Mouse (Mus musculus): ENCODE measurements around the gene Vps13d. TPM values are rescaled to one million over a fixed set of nuclear protein-coding genes. Genes with fewer than 3 reads are reported as not detected.

Vps13d gene
- polyA plus RNA-seq, 1 experiment from 2014 or later = 14.7 TPM

DNA sequence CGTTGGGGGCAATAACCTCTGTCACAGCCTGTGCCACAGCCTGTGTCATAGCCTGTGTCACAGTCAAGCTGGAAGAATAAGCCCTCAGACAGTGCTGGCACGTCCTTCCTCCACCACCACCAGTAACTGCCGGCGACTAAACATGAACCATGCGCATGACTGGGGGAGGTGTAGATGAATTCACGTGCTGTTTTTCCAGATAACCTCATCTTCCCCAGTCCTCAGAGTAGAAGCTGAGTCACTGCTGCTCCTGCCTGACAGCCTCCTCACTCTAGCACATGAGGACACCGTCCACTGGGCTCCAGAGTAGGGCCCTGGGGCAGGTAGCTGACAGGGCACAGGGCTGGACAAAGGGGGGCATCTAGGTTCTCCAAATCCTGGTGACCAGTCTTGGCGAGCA lies 27.3 kb upstream of the Vps13d start:
- H3K4me2 ChIP-seq (ENCODE audit: low read length) = no peak overlapping the region
- no peaks in the 10 kb centered on the region for H3K36me3 ChIP-seq (ENCODE audit: insufficient read depth, low read length)
- ATAC-seq (replicated peaks; ENCODE audit: low FRiP score, low read depth) = no peak
- no peak overlapping the region for H3K27ac ChIP-seq
- WGBS = 65% methylated on average over 8 of the region's 8 CpGs
- no peak overlapping the region for H3K4me3 ChIP-seq (replicated peaks; ENCODE audit: low read depth, low read length)
- TF ChIP-seq CTCF (IDR thresholded peaks at IDR 0.05; ENCODE audit: low read depth) = no peak
- no peak for DNase-seq (ENCODE audit: low spot score)
- H3K9ac ChIP-seq (ENCODE audit: low read depth, low read length) = no peak overlapping the region
- H3K27me3 ChIP-seq (ENCODE audit: insufficient read depth, low read length) = no peaks in the 10 kb centered on the region
- no peaks in the 10 kb centered on the region for H3K9me3 ChIP-seq (replicated peaks; ENCODE audit: low read length)
- H3K4me1 ChIP-seq (replicated peaks; ENCODE audit: insufficient read depth, low read length) = no peaks in the 10 kb centered on the region

DNA sequence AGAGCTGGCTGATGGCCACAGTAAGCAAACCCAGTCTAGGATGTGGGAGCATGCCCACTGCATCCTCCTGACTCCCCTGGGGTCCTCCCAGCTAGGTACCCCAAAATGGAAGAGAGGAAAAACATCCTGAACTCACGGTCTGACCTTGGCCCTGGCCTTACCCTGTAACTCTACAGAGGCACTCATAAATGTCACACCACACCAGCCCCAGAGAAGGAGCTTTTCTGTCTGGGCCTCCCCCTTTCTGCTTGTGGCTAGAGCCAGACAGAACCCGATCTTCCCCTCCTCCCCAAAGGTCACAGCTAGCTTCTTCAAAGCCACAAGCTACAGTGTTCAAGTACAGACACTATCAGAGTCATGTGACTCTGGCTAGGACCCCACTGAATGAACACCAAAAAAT lies 26.6 kb upstream of the Vps13d start:
- DNase-seq (ENCODE audit: low spot score) = no peak
- TF ChIP-seq CTCF (IDR thresholded peaks at IDR 0.05; ENCODE audit: low read depth) = no peak
- 20% methylated on average over 2 of the region's 2 CpGs for WGBS
- Histone ChIP-seq H3K9me3 (replicated peaks; ENCODE audit: low read length) (no peaks in the 10 kb centered on the region), H3K9ac (ENCODE audit: low read depth, low read length) (no peak overlapping the region), H3K4me3 (replicated peaks; ENCODE audit: low read depth, low read length) (no peak overlapping the region), H3K4me2 (ENCODE audit: low read length) (no peak overlapping the region), H3K4me1 (replicated peaks; ENCODE audit: insufficient read depth, low read length) (no peaks in the 10 kb centered on the region), H3K27me3 (ENCODE audit: insufficient read depth, low read length) (no peaks in the 10 kb centered on the region), H3K36me3 (ENCODE audit: insufficient read depth, low read length) (no peaks in the 10 kb centered on the region), H3K27ac (no peak overlapping the region)
- ATAC-seq (replicated peaks; ENCODE audit: low FRiP score, low read depth) = 0 out of 2 replicates have a peak, but pooled peaks have one; percentile 30

DNA sequence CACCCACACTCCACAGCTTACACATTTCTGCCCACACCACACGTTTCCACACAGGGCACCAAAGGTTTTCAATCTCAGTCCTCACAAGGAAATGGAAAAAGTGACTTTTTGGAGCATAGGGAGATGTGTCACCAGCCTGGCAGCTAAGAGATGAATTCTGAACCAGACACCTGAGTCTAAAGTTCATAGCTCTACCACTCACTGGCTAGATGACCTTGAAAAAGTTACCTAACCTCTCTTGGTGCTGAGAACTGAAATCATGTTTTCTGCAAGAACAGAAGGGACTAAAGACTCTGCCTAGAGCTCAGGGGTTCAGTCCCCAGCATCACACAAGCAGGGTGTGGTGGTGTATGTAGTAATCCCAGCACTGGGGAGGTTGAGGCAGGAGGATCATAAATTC lies 25.2 kb upstream of the Vps13d start:
- 82% methylated on average over 1 of the region's 1 CpGs for WGBS
- DNase-seq (ENCODE audit: low spot score) (no peak), ATAC-seq (replicated peaks; ENCODE audit: low FRiP score, low read depth) (no peak)
- no peaks in the 10 kb centered on the region for H3K27me3 ChIP-seq (ENCODE audit: insufficient read depth, low read length)
- no peaks in the 10 kb centered on the region for H3K9me3 ChIP-seq (replicated peaks; ENCODE audit: low read length)
- no peak overlapping the region for H3K27ac ChIP-seq
- no peaks in the 10 kb centered on the region for H3K36me3 ChIP-seq (ENCODE audit: insufficient read depth, low read length)
- no peaks in the 10 kb centered on the region for H3K4me1 ChIP-seq (replicated peaks; ENCODE audit: insufficient read depth, low read length)
- TF ChIP-seq CTCF (IDR thresholded peaks at IDR 0.05; ENCODE audit: low read depth) = no peak
- no peak overlapping the region for H3K9ac ChIP-seq (ENCODE audit: low read depth, low read length)
- no peak overlapping the region for H3K4me2 ChIP-seq (ENCODE audit: low read length)
- no peak overlapping the region for H3K4me3 ChIP-seq (replicated peaks; ENCODE audit: low read depth, low read length)

DNA sequence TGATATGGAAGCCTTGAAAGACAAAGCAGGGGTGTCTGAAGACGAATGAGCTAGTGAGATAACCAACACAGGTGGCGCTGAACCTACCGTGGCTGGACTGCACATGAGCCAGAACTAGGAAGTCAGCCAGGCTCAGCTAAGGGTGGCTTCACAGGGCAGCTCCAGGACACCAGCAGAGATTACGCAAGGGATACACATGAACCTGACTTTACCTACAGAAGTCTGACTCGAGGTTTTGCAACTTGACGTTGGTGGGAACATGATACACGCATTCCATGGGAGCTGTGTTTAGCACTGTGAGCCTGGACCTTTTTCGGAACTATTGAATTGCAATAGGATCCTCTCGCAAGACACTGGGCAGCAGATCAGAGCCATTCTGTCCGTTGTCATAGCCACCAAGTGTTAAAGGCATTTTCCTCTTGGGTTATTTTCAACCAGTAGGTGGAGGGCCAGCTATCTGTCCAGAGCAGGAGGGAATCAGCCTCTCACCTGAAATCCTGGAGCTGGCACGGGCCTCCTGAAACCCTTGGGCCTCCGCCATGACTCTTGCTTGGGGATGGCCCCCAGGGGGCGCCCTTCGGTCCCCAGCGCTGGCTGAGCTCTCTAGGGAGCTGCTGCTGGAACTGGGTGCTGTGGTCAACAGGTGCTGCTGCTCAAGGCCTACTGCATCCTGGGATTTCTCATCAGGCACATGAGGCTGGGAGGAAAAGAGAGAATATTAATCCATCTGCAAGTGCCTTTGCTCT lies 24.6 kb upstream of the Vps13d start:
- ATAC-seq (replicated peaks; ENCODE audit: low FRiP score, low read depth) (0 out of 2 replicates have a peak, but pooled peaks have one; percentile 31), DNase-seq (ENCODE audit: low spot score) (no peak)
- H3K36me3 ChIP-seq (ENCODE audit: insufficient read depth, low read length) = no peaks in the 10 kb centered on the region
- H3K4me3 ChIP-seq (replicated peaks; ENCODE audit: low read depth, low read length) = no peak overlapping the region
- H3K4me2 ChIP-seq (ENCODE audit: low read length) = no peak overlapping the region
- no peaks in the 10 kb centered on the region for H3K9me3 ChIP-seq (replicated peaks; ENCODE audit: low read length)
- 63% methylated on average over 15 of the region's 15 CpGs for WGBS
- H3K4me1 ChIP-seq (replicated peaks; ENCODE audit: insufficient read depth, low read length) = no peaks in the 10 kb centered on the region
- no peaks in the 10 kb centered on the region for H3K27me3 ChIP-seq (ENCODE audit: insufficient read depth, low read length)
- H3K27ac ChIP-seq = no peak overlapping the region
- H3K9ac ChIP-seq (ENCODE audit: low read depth, low read length) = no peak overlapping the region
- peak; percentile 62 for TF ChIP-seq CTCF (IDR thresholded peaks at IDR 0.05; ENCODE audit: low read depth)

DNA sequence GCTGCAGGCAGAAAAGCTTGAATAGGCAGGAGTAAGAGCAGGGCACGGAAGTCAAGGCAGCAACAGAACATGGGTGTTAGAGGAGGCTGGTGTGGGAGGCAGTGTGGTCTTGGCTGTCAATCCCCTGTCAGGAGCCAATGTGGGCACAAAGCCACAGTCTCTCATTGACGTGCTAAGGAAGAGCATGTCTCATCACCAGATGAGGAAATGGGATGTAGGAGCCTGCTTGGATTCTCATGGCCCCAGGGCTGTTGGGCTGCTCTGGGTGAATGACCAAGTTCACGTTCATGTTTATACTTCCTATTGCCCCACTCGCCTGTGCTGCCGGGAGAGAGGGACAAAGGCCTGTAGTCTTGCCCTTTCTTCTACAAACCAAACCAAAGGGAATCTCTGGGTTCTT lies 23.0 kb upstream of the Vps13d start:
- no peak for ATAC-seq (replicated peaks; ENCODE audit: low FRiP score, low read depth)
- 61% methylated on average over 5 of the region's 5 CpGs for WGBS
- H3K27me3 ChIP-seq (ENCODE audit: insufficient read depth, low read length) = no peaks in the 10 kb centered on the region
- H3K9me3 ChIP-seq (replicated peaks; ENCODE audit: low read length) = no peaks in the 10 kb centered on the region
- no peak overlapping the region for H3K27ac ChIP-seq
- H3K36me3 ChIP-seq (ENCODE audit: insufficient read depth, low read length) = no peaks in the 10 kb centered on the region
- no peak for DNase-seq (ENCODE audit: low spot score)
- no peak for TF ChIP-seq CTCF (IDR thresholded peaks at IDR 0.05; ENCODE audit: low read depth)
- no peak overlapping the region for H3K4me3 ChIP-seq (replicated peaks; ENCODE audit: low read depth, low read length)
- no peak overlapping the region for H3K9ac ChIP-seq (ENCODE audit: low read depth, low read length)
- no peak overlapping the region for H3K4me2 ChIP-seq (ENCODE audit: low read length)
- no peaks in the 10 kb centered on the region for H3K4me1 ChIP-seq (replicated peaks; ENCODE audit: insufficient read depth, low read length)

DNA sequence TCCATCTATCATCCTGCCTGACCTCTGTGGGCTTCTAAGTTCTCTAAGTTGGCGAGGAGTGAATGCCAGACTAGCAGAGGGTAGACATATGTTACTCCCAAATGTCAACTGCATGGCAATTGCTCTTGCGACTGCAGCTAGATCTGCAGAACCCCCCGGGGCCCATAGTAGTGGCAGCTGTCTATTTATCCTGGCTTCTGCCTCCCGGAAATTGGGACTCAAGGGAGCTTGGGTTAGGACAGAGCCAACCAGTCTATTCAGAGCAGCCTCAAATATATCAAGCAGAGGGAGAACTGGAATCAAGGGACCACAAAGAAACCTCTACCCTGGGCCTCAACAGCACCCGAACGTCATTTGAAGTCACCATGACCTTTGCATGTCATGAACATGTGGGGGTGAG lies 22.2 kb upstream of the Vps13d start:
- Histone ChIP-seq H3K36me3 (ENCODE audit: insufficient read depth, low read length) (no peaks in the 10 kb centered on the region), H3K4me2 (ENCODE audit: low read length) (no peak overlapping the region), H3K9ac (ENCODE audit: low read depth, low read length) (no peak overlapping the region), H3K27me3 (ENCODE audit: insufficient read depth, low read length) (no peaks in the 10 kb centered on the region), H3K27ac (no peak overlapping the region), H3K9me3 (replicated peaks; ENCODE audit: low read length) (no peaks in the 10 kb centered on the region), H3K4me1 (replicated peaks; ENCODE audit: insufficient read depth, low read length) (no peaks in the 10 kb centered on the region), H3K4me3 (replicated peaks; ENCODE audit: low read depth, low read length) (no peak overlapping the region)
- DNase-seq (ENCODE audit: low spot score) (no peak), ATAC-seq (replicated peaks; ENCODE audit: low FRiP score, low read depth) (no peak)
- no peak for TF ChIP-seq CTCF (IDR thresholded peaks at IDR 0.05; ENCODE audit: low read depth)
- 72% methylated on average over 6 of the region's 6 CpGs for WGBS

DNA sequence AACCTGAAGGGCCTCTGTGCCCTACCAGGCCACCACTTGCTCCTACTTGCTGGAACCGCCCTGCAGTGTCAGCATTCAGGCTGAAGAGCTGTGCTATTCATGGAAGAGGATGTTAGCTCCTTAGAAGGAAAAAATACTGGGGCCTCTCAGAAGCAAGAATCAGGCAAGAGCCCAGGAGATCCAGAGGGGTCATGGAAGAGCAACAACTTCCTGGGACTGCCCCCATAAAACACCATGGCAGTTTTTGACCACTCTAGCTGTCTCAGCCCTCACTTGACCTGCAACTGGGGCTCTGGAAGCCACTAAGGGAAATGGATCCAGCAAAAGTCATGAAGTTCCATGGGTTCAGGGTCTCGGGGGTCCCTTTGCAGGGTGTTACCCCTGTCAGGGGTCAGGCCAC lies 20.6 kb upstream of the Vps13d start:
- no peak for TF ChIP-seq CTCF (IDR thresholded peaks at IDR 0.05; ENCODE audit: low read depth)
- H3K27me3 ChIP-seq (ENCODE audit: insufficient read depth, low read length) = no peaks in the 10 kb centered on the region
- no peaks in the 10 kb centered on the region for H3K36me3 ChIP-seq (ENCODE audit: insufficient read depth, low read length)
- no peak for ATAC-seq (replicated peaks; ENCODE audit: low FRiP score, low read depth)
- no peak overlapping the region for H3K4me2 ChIP-seq (ENCODE audit: low read length)
- no peak for DNase-seq (ENCODE audit: low spot score)
- no peak overlapping the region for H3K27ac ChIP-seq
- no peaks in the 10 kb centered on the region for H3K9me3 ChIP-seq (replicated peaks; ENCODE audit: low read length)
- no peak overlapping the region for H3K9ac ChIP-seq (ENCODE audit: low read depth, low read length)
- no peak overlapping the region for H3K4me3 ChIP-seq (replicated peaks; ENCODE audit: low read depth, low read length)
- no peaks in the 10 kb centered on the region for H3K4me1 ChIP-seq (replicated peaks; ENCODE audit: insufficient read depth, low read length)
- 79% methylated on average over 2 of the region's 2 CpGs for WGBS

Data from kidney, postnatal 0 days (tissue).